Comparison of ENCODE assay signal across 8 mouse cellular contexts in genomic region chr17:56510473-56510969, GRCm38 (mm10). TPM values are rescaled to one million over a fixed set of nuclear protein-coding genes. Genes with fewer than 3 reads are reported as not detected.
DNase-seq lines count a peak whose midpoint lies in the region; ATAC-seq lines count a peak whose summit lies in the region.

No protein-coding gene starts in this region.

- WGBS in heart, embryonic 15.5 days: 26% methylated on average over 27 of the region's 27 CpGs
- 29% methylated on average over 27 of the region's 27 CpGs for WGBS in forebrain, embryonic 11.5 days

- ATAC-seq in heart, embryonic 15.5 days (replicated peaks; ENCODE audit: insufficient number of reproducible peaks, insufficient read depth, low FRiP score, low read depth): no peak
- ATAC-seq in forebrain, embryonic 11.5 days (replicated peaks; ENCODE audit: low FRiP score): no peak

- H3K27me3 ChIP-seq in heart, embryonic 15.5 days: peaks cover 70% of the 10 kb centered on the region
- H3K27me3 ChIP-seq in forebrain, embryonic 11.5 days (ENCODE audit: control insufficient read depth, insufficient read depth, low read length): peaks cover 32% of the 10 kb centered on the region

- H3K27ac ChIP-seq in heart, embryonic 15.5 days: no peak overlapping the region
- H3K27ac ChIP-seq in forebrain, embryonic 11.5 days (ENCODE audit: low read depth, low read length): peak overlapping the region; percentile 37; the same call in 1 of the 2 replicates

- H3K4me2 ChIP-seq in heart, embryonic 15.5 days: peak overlapping the region; percentile 51
- no peak overlapping the region for H3K4me2 ChIP-seq in forebrain, embryonic 11.5 days (ENCODE audit: low read depth, low read length, severe bottlenecking)

- no peaks in the 10 kb centered on the region for H3K9me3 ChIP-seq in heart, embryonic 15.5 days (replicated peaks)
- no peaks in the 10 kb centered on the region for H3K9me3 ChIP-seq in forebrain, embryonic 11.5 days (ENCODE audit: control insufficient read depth, low read length)

- H3K36me3 ChIP-seq in heart, embryonic 15.5 days: no peaks in the 10 kb centered on the region
- H3K36me3 ChIP-seq in forebrain, embryonic 11.5 days (ENCODE audit: control insufficient read depth, insufficient read depth, low read length): no peaks in the 10 kb centered on the region

- no peak overlapping the region for H3K9ac ChIP-seq in heart, embryonic 15.5 days
- H3K9ac ChIP-seq in forebrain, embryonic 11.5 days (ENCODE audit: low read length): 0 out of 2 replicates have a peak overlapping the region, but pooled peaks have one; percentile 17

- DNase-seq in heart, adult 8-10 months (ENCODE audit: low spot score): no peak
- peak; percentile 36 for DNase-seq in ZHBTc4 (ENCODE audit: low read depth, low spot score)
- DNase-seq in forebrain, embryonic 11.5 days (ENCODE audit: low spot score): no peak
- DNase-seq in layer of hippocampus, postnatal 36 days: peak; percentile 62 to 76
- DNase-seq in testis, postnatal 10 days (ENCODE audit: low spot score): no peak
- DNase-seq in thymus, postnatal 10 days (ENCODE audit: low spot score in 2 of 2): no peak
- no peak for DNase-seq in B cell, adult 2 months

- peak overlapping the region; percentile 30 for H3K4me3 ChIP-seq in heart, embryonic 15.5 days
- H3K4me3 ChIP-seq in forebrain, embryonic 11.5 days (ENCODE audit: low read depth, low read length): no peak overlapping the region

- peaks cover 23% of the 10 kb centered on the region for H3K4me1 ChIP-seq in heart, embryonic 15.5 days (replicated peaks)
- peaks cover 19% of the 10 kb centered on the region for H3K4me1 ChIP-seq in forebrain, embryonic 11.5 days (replicated peaks; ENCODE audit: control insufficient read depth, insufficient read depth, low read length)

RNA-seq across cellular contexts. Expression of gene Znrf4, which starts 1.7 kb away (rescaled TPM):
- not detected in 2 replicates for polyA plus RNA-seq in heart, embryonic 15.5 days (2015; fragmentation: Nextera tagmentation; extraction: Ambion mirVana)
- not detected for total RNA-seq in heart, adult 8-10 months (2022)
- not detected in 2 replicates for polyA plus RNA-seq in forebrain, embryonic 11.5 days (2014; fragmentation: Nextera tagmentation; extraction: Ambion mirVana)
- not detected for total RNA-seq in layer of hippocampus, postnatal 36 days (2021)

RNA-seq across cellular contexts. Expression of gene Ptprs, which starts 34.2 kb away (rescaled TPM):
- 37.6 and 62.0 TPM in 2 replicates for polyA plus RNA-seq in heart, embryonic 15.5 days (2015; fragmentation: Nextera tagmentation; extraction: Ambion mirVana)
- 10 to 100 TPM; 54.3 to 66.4 (median 60.0) TPM for total RNA-seq in heart, adult 8-10 months (2022)
- 210 and 218 TPM in 2 replicates for polyA plus RNA-seq in forebrain, embryonic 11.5 days (2014; fragmentation: Nextera tagmentation; extraction: Ambion mirVana)
- total RNA-seq in layer of hippocampus, postnatal 36 days (2021): 100 to 1,000 TPM; 657 to 686 TPM

RNA-seq across cellular contexts. Expression of gene Gm20219, which starts 43.7 kb away (rescaled TPM):
- polyA plus RNA-seq in heart, embryonic 15.5 days (2015; fragmentation: Nextera tagmentation; extraction: Ambion mirVana): 0.23 and 1.0 TPM in 2 replicates
- under 1 TPM in 3 of 4 experiments, not detected in 1; 0.20 to 0.28 (median 0.22) TPM for total RNA-seq in heart, adult 8-10 months (2022)
- 1.1 and 1.3 TPM in 2 replicates for polyA plus RNA-seq in forebrain, embryonic 11.5 days (2014; fragmentation: Nextera tagmentation; extraction: Ambion mirVana)
- 1 to 10 TPM; 3.3 to 5.4 TPM for total RNA-seq in layer of hippocampus, postnatal 36 days (2021)

Comparison
In these comparisons a context has a peak if more than half of its experiments do, and no peak if none do; other contexts are left out.
1. DNase-seq: peak in ZHBTc4 (single experiment) and layer of hippocampus, postnatal 36 days (2 of 2); none in heart, adult 8-10 months (single experiment), forebrain, embryonic 11.5 days (single experiment), testis, postnatal 10 days (single experiment), thymus, postnatal 10 days (0 of 2) and B cell, adult 2 months (0 of 2).
2. RNA of gene Ptprs, which starts 34.2 kb away (total RNA-seq): 657 to 686 TPM in layer of hippocampus, postnatal 36 days; 54.3 to 66.4 TPM in heart, adult 8-10 months; every median in the first group is over 4 times any median in the second.